Mouse (Mus musculus) liver, embryonic 14.5 days (tissue): ENCODE measurements at regions not wholly inside any gene's neighbourhood (a gene's known extent, or its start where the extent isn't known, plus 50 kb on each side); places are given as distances from the start of the nearest gene placed in this dataset.

ENCODE experiments used
- CTCF ChIP-seq: IDR thresholded peaks from 2 replicates; pipeline ENCODE4 v1.5.1; 2016; ENCODE audit warnings: antibody characterized with exemption, low read depth, control low read depth
- EP300 ChIP-seq: IDR thresholded peaks from 2 replicates; pipeline ENCODE4 v1.6.1; 2016; ENCODE audit warnings: antibody characterized with exemption, low read depth

- no peak for TF ChIP-seq CTCF
- no peak for TF ChIP-seq EP300
Observed at GRCm38 (mm10) chr2:55206891-55207290, 228.9 kb upstream of the Kcnj3 start.
